Mouse (Mus musculus) cerebellum, postnatal 10 days (tissue): ENCODE data around the gene Hoxb8.

Experiments
- DNase-seq, 2 experiments: peaks; one replicate each; pipeline ENCODE4 v3.0.0; 2021; ENCODE audit warnings: mixed read lengths in 2 of 2

Gene Hoxb8

DNA sequence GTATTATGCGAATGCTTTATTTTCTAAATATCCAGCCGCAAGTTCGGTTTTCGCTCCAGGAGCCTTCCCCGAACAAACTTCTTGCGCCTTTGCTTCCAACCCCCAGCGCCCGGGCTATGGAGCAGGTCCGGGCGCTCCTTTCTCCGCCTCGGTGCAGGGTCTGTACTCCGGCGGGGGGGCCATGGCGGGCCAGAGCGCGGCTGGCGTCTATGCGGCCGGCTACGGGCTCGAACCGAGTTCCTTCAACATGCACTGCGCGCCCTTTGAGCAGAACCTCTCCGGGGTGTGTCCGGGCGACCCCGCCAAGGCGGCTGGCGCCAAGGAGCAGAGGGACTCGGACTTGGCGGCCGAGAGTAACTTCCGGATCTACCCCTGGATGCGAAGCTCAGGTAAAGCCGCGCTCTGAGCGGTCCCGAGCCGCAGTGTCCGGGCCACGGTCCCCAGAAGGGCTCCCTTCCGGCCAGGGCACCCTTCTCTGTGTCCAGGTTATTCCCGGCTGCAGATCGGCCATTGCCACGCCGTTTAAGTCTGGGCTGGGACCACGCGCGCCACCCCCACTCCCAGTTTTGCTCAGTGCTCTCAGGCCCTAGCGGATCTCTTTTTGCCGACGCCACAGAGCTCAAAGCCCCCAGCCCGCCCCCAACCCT is 5.2 kb downstream of the Hoxb8 start:
- DNase-seq, result no peak

DNA sequence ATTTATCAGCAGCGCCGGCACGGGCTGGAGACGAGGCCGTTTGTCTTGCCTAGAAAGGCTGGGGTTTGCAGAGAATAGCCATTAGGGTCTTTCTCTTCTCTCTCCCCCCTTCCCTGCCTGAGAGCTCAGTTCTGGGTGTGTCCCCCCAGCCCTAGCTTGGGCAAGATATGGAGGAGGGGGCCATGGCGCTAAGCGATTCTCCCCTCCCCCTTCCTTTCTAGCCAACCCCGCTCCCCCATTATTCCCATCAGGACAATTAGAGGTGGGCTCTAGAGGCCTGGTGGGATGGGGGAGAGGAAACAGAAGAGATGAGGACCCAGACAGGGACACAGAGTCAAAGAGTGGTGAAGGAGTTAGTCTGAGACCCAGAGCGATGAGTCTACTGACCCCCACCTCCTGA is 5.7 kb downstream of the Hoxb8 start:
- DNase-seq, result no peak

DNA sequence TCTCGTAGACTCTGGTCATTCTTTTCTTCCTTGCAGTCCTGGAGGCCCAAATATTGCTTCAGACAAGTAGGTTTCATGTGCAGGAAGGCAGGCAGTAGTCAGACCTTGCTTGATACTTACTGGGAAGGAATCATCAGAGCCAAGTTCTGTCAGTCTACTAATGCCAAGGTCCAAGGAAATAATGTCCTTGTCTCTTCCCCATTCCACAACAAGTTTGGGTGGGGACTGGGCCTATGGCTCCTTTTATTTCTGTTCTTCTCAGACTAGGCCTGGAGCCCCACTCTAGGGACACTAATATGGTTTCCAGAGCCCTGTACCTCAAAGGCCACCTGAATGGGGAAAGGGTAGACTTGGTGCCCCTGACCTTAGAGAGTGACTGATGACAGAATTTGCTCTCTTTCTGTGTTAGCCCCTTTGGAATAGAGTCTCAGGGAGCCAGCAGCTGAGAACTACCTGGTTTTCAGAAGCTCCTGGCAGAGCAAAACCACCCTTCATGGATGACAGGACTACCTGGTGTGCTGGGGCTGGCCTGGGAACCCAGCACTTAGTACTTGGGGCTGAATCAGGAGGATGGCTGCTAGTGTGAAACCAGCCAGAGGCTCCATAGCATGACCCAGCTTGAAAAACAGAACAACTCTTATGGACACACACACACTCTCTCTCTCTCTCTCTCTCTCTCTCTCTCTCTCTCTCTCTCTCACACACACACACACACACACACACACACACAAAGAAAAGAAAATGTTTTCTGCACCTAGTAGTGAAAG is 6.9 kb downstream of the Hoxb8 start:
- no peak for DNase-seq

DNA sequence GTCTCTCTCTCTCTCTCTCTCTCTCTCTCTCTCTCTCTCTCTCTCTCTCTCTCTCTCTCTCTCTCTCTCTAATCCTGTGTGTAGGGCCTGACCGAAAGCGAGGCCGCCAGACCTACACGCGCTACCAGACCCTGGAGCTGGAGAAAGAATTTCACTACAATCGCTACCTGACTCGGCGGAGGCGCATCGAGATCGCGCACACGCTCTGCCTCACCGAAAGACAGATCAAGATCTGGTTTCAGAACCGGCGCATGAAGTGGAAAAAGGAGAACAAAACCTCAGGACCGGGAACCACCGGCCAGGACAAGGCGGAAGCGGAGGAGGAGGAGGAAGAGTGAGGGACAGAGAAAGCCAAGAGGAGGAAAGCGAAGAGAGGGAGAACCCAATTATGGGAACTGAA is 7.6 kb downstream of the Hoxb8 start:
- no peak for DNase-seq

DNA sequence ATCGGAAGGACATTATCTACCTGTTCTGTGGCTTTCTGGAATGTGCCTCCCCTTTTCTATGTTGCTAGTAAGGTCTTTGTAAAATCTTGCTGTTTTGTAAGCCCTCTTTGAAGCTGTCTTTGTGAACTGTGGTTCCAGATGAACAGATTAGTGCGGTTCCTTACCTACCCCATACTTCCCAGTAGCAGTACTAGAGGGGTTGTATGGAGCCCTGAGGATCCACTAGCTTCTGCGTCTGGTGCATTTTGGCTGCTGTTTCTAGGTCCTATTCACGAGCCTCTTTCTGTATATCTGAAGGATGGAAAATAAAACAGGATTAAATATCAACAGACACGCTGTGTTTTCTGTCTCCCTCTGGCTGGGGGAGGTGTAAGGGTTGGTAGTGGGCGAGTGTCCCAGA is 8.1 kb downstream of the Hoxb8 start:
- DNase-seq, result no peak

DNA sequence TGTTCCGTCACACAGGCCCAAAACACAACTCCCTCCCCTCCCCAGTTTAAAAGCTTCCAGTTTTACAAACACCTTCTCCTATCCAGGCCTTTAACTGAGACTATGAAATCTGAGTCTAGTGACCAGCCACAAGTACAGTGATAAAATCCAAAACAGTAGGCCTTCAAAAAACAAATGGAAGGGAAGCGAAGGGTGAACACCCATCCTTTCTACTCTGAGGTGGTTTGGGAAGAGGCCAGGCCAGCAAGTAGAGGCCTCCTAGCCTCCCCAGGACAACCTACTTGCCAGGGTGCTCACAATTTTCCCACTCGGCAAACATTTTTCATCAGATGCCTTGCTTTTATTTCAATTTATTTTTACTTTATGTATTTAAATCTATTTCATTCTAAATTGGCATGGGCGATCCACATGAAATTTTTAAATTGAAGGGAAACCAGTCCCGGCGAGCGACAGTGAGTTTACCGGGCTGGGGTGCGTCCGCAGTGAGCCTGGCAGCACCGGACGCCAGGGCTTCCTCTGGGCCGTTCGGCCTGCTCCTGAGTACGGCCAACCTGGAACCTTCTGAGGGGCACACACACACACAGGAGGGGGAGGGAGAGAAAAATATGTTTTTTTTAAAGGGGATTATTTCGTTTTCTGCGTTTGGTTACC is 9.1 kb downstream of the Hoxb8 start:
- no peak for DNase-seq

DNA sequence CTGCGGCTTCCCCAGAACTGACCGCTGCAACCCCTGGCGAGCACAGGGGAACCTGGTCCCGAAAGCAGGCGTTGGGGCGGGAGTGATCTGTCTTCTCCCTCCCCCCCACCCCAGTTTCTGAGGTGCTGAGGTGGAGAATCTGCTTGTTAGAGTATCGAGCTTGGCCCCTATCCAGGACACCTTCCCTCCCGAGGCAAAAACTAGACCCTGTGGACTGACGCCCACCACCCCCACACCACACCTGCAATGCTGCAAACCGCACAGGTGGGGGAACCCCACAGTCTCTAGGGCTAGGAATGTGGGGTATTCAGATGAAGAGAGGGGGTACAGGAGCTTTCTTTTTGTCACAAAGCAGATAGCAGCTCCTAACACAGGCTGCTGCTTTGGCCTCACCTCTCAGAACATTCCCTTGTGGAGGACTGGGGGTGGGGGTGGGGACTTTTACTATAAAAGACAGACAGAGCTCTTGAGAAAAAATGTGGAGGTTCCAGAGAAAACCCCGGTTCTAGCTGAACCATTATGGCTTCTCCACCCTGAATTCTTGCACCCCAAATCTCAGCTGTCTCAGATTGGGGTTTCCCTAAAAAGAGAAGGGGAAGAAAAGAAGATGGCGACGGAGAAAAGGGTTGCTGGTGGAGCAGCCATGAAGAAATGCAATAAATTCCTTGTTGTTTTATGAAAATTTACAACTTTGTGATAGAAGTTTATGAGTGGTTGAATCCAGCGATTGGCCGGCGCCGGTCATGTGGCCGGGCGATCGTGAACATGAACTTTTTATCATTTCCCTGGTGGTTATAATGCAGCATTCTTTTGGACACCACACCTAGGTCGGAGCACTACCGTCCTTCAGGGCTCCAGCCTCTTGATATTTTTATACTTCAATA is 10.2 kb downstream of the Hoxb8 start, which contains the start of gene Hoxb6:
TSS of gene Hoxb6 (plus strand) at position 796 of the 884 bp plus-strand sequence.
- no peak for DNase-seq

DNA sequence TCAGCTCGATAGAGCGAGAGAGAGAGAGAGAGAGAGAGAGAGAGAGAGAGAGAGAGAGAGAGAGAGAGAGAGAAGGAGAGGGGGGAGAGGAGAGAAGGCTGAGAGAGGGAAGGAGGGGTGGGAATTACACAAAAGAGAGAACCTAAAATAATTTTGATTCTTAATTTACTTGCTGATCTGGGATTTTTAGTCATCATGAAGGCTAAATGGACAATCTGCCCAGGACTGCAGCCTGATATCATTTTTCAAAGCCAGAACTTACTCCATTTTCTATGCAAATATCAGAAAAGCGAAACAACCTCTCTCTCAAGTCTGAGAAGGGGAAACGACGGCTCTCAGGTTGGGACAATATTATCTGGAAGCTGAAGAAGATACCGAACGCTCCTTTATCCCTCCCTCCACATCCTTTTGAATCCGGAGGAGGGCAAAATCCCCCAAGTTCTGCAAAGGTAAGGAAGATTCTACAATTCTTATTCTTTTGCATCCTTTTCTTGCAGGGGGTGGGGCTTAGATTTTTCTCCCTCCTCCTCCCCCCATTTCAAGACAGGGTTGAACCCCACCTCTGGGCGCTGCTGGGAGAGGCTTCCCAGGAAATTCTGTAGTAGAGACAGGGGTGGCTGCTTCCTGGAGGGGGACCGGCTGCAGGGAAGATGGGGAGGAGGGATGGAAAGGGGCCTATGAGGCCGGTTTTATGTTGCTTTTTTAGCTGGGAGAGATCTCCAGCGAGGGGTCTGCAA is 11.0 kb downstream of the Hoxb8 start:
- no peak for DNase-seq

DNA sequence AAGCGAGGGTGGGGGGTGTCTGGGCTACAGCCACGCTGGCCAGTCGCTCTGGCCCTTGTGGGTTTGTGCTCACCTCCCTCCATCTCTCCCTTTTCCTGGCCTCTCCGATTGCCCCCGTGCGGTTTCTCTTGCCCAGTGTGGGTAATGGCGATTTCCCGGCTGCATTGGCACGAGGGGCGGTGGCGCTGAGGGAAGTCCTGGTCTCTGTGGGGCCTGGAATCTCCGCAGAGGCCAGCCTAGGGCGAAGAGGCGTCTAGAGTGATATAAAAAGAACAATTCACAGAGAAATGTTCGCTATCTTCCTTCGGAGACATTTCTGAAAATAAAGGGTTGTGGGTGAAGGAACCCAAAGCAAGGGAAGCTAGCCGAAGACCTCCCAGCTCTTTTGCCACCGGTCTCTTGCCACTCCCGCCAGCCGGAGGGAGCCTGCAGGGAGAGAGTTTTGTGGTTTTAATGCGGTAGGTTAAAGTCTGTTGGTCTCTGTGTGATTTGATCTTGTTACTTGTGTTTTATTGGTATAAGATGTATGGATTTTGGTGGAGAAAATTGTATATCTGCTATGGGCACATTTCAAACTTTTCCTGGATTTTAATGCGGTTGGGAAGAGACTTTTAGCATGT is 11.7 kb downstream of the Hoxb8 start:
- no peak for DNase-seq

DNA sequence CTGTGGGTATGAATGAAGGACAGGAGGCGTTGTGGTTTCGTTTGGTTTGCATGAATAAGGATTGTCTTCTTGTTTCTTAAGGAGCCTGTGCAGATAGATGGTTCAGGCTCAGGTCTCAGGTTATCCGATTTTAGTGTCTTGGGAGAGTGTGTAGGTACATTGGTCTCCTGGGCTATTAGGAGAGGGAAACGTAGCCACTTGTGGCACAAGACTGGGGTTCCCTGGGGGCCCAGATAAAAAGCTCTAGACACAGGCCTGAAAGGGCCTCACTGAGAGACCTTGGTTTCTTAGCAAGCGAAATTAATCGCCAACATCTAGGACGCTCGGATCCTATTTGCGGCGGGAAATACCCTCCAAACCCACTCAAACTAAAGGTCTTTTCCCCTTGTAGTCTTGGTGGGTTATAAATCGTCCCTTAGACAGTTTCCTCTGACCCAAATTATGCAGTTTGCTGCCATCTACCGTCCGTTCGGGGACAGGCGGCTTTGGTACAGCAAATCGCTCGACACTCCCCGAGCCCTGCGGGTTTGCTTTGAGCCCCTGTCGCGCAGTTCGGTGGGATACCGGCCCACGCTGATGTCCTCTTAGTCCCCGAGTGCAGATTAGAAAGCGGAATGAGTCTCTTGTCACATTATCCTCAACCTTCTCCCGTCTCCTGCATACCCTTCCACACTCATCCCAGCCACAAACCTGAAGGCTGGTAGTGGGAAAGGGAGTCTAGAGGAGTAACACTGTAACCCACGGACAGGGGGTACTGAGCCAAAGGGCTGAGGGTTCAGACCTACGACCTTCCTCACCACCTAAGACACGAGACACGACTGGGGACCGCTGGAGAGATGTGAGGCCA is 12.8 kb downstream of the Hoxb8 start:
- DNase-seq, result peak; percentile 81 to 85

DNA sequence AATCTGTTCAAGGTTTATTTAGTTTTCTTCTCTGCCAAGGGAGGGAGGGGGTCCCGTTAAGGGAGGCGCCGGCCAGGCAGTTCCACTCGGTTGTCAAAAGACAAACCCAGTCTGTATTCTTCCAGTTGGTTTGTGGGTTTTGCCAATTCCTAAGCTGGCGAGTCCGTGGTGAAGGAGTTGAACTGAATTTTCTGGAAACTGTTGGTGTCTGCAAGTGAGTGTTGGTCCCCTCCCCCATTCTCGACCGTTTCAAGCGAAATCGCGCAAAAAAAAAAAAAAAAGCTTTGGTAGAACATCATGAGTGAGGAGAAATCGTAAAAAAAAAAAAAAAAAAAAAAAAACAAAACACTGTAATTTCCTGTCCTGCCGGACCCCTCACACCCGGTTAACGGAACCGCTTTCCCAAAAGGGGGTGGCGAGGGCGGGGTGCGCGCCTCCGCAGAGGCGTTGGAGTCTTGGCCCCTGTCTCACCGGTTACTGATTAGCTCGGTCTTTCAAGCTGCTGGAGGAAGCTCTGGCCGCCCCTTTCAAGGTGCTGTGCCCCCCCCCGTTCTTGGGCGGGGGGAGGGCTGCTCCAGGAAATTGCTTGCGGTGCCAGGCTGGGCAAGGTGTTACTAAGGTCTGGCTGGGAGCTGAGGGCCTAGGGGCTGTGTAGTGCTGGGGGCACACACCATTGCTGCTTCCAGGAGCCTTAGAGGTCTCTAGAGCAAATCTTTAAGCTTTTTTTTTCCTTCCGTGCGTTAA is 13.6 kb downstream of the Hoxb8 start:
- no peak for DNase-seq

DNA sequence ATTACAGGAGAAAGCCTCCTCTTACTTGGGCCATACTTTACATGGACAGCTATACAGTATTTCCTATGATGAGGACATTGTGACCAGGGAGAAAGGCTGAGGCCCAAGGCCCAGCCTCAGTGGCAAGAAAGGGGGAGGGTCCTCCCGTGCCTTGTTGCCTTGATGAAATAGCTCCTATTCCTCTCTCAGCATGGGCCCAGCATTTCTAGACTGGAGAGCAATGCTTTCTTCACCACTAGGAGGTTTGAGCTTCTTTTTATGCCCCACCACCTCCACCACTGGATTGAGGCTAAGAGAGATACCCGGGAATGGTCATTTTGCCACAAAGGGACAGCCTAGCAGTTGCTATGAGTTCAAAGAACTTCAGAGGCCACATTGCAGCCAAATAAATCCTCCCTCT is 15.3 kb downstream of the Hoxb8 start:
- no peak for DNase-seq

DNA sequence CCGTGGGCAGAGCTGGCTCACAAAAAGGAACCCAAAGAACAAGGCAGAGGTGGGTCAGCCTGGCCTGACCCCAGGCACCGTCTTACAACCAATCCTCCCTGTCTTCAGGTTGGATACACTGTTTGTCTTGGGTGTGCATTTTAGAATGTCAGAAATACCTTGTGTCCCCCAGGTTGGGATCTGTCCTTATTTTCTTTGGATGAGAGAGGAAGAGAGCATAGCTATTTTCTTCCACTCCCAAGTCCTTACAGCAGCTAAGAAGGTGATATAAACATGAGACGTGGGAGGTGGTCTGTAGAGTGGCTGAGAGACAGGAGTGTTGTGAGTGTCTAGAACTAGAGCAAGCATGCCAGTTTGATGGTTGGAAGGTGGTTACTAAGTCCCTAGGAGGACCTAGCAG is 15.7 kb downstream of the Hoxb8 start:
- DNase-seq, result no peak

DNA sequence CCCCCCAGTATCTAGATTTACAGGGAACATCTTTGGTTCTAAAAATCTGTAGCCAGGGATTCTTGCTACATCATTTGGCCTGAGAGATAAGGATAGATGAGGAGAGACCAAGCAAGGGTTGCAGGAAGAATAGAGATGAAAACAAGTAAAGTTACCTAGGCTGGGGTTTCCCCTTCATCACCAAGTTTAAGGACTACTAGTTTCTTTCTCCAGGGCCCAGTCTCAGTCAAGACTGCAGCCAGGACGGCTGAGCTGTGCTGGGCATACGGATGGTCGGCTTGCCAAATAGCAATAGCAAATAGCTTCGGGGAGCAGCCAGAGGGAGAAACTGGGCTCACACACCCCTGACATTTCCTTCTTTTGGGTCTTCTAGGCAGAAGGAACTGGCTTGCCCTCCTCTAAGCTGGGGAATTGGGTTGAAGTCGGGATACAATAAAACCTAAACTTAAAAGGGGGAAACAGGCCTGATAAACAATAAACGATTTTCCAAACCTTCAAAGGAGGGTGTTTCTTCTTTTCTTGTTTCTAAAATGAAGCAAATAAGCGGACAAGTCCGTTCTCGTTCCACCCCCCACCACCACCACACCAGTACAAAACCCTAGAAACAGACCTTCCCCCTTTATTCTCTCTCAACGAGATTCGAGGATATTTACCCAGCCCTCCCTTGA is 16.4 kb downstream of the Hoxb8 start:
- no peak for DNase-seq

DNA sequence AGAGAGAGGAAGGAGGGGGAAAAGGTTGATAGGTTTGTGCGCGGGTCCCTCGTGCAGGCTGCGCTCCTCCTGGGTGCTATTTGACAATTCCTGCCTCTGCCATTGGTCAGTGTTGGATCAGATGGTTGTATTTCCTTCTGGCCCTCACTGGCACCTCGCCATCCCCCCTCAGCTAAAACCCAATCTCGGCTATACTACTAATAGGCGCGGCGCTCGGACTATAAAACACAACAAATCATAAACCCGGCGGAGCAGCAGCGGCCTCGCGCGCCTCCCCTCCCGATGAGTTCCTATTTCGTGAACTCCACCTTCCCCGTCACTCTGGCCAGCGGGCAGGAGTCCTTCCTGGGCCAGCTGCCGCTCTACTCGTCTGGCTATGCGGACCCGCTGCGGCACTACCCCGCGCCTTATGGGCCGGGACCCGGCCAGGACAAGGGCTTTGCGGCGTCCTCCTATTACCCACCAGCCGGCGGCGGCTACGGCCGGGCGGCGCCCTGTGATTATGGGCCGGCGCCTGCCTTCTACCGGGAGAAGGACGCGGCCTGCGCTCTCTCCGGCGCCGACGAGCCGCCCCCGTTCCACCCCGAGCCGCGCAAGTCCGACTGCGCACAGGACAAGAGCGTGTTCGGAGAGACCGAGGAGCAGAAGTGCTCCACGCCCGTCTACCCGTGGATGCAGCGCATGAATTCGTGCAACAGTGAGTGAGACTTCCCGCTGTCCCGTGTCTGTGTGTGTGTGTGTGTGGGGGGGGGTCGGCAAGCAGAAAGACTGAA is 17.4 kb downstream of the Hoxb8 start:
- DNase-seq, result no peak

DNA sequence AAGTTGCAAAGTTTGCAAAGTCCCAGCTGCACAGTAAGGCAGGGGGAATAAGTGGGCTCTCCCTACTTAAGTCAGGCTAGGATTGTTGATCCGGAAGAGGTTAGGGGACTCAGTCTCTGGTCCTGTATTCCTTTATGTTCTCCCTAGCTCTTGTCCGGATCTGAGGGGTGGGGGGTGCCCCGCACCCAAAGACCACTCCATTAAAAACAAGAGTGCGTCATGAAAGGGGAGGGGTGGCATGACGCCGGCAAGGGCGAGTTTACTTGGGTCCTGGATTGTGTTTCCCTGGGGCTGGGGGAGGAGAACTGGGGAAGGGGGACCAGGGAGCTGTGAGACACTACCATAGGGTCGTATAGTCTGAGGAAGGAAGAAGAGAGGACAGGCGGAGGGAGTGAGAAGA is 18.1 kb downstream of the Hoxb8 start:
- no peak for DNase-seq

DNA sequence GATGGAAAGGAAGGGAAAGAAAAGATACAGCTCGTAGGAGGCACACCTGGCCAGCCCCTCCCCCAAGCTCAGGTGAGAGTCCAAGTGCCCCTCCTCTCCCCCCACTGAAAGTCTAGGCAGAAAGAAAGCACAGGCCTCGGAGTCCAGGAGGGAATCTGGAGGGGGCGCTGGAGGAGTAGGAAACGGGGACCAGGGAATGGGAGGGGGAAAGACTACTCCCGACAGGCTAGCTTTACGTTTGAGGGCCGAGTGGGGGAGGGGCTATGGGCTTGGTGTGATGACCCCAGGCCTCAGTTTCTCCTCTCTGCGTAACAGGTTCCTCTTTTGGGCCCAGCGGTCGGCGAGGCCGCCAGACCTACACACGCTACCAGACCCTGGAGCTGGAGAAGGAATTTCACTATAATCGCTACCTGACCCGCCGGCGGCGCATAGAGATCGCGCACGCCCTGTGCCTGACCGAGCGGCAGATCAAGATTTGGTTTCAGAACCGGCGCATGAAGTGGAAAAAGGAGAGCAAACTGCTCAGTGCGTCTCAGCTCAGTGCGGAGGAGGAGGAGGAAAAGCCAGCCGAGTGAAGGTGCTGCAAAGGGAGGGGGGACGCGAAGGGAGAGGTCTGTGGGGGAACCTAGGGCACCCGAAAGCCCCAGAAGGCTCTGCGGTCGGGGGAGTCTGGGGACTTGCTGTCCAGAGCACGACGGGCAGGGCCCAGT is 18.8 kb downstream of the Hoxb8 start:
- DNase-seq, result no peak

DNA sequence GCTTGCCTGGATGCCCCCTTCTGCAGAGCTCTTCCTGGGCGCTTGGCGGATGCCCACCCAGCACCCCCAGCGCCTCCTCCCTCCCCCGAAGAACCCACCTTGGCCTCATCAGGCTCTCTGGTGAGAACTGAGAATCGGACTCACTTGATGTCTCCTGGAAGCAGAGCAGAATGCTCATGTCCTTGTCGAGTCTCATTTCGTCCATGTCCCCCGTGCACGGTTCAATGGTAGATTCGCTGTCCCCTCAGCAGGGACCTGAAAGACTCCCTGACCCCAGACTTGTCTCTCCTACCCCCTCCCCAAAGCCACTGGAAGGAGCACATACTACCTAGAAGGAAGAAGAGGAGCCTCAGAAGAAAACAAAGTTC is 19.3 kb downstream of the Hoxb8 start:
- DNase-seq, result no peak
